ENCODE assay signal across 17 mouse cellular contexts in genomic region chr16:31756436-31756835, GRCm38 (mm10).
"Had no signal": no experiment of that assay in that cellular context is flagged by ENCODE, and none has a peak within 500 bp of the region (broad histone marks: within the 10 kb centered on the region; RNA-seq: fewer than 3 reads in every experiment).

No protein-coding gene starts in this region.

- H3K36me3 ChIP-seq: intestine, embryonic 15.5 days; limb, embryonic 12.5 days; lung, embryonic 15.5 days; neural tube, embryonic 12.5 days; stomach, embryonic 15.5 days had no signal

- H3K4me3 ChIP-seq: intestine, embryonic 15.5 days; limb, embryonic 12.5 days; liver, embryonic 13.5 days; lung, embryonic 15.5 days; myocyte; neural tube, embryonic 12.5 days; stomach, embryonic 15.5 days had no signal

- H3K9me3 ChIP-seq: intestine, embryonic 15.5 days; limb, embryonic 12.5 days; liver, embryonic 13.5 days; lung, embryonic 15.5 days; neural tube, embryonic 12.5 days; stomach, embryonic 15.5 days had no signal

- H3K9ac ChIP-seq: intestine, embryonic 15.5 days; limb, embryonic 12.5 days; liver, embryonic 13.5 days; liver, postnatal 0 days; lung, embryonic 15.5 days; neural tube, embryonic 12.5 days; stomach, embryonic 15.5 days had no signal

- ATAC-seq: intestine, embryonic 15.5 days; liver, postnatal 0 days had no signal

- H3K4me1 ChIP-seq: intestine, embryonic 15.5 days; lung, embryonic 15.5 days; neural tube, embryonic 12.5 days; stomach, embryonic 15.5 days had no signal

- DNase-seq: kidney, adult 18-20 months; kidney, postnatal 10 days; kidney, postnatal 4 days; liver; liver, embryonic 13.5 days; liver, postnatal 0 days; lung, postnatal 14 days; retina, postnatal 1 day; right cerebral cortex, postnatal 4 days; spleen, adult 18-20 months; thymus, postnatal 36 days had no signal

- H3K4me2 ChIP-seq: intestine, embryonic 15.5 days; limb, embryonic 12.5 days; liver, embryonic 13.5 days; lung, embryonic 15.5 days; neural tube, embryonic 12.5 days; stomach, embryonic 15.5 days had no signal

- H3K27ac ChIP-seq: intestine, embryonic 15.5 days; limb, embryonic 12.5 days; liver, embryonic 13.5 days; lung, embryonic 15.5 days; neural tube, embryonic 12.5 days; stomach, embryonic 15.5 days had no signal

- H3K27me3 ChIP-seq: intestine, embryonic 15.5 days; limb, embryonic 12.5 days; liver, embryonic 13.5 days; lung, embryonic 15.5 days; neural tube, embryonic 12.5 days; stomach, embryonic 15.5 days had no signal
